In the genomic region with DNA sequence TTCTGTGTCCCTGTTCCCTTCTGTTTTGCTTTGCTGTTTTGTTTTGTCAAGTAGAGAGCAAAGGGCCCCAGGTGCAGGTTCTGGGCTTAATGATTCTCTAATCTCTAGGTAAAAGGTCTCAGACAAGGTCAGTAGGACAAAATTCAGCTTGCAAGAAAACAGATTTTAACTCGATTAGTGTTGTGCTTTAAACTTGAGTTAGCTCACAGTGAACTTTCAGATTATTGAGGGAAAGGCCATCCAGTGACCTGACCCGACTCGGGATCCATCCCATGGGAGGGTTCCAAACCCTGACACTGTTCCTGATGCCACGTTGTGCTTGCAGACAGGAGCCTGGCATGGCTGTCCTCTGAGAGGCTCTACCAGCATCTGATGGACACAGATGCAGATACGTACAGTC, we compare ENCODE assay signal across 20 mouse cellular contexts.
DNase-seq lines count a peak whose midpoint lies in the region; ATAC-seq and TF ChIP-seq lines count a peak whose summit lies in the region.
"Had no signal": no experiment of that assay in that cellular context is flagged by ENCODE, and none has a peak within 500 bp of the region (broad histone marks: within the 10 kb centered on the region; RNA-seq: fewer than 3 reads in every experiment).

No protein-coding gene starts in this region.

- no peak for TF ChIP-seq CTCF in liver, postnatal 0 days (IDR thresholded peaks at IDR 0.05; ENCODE audit: low read depth)

- ATAC-seq in intestine, embryonic 16.5 days: peak; percentile 50
- no peak; the same call in 1 of the 2 replicates for ATAC-seq in intestine, embryonic 15.5 days
- ATAC-seq in liver, postnatal 0 days: peak; percentile 87
- no peak for ATAC-seq in erythroblast, adult 5-6 weeks (replicated peaks; ENCODE audit: low FRiP score, poor library complexity, severe bottlenecking)
- ATAC-seq in forebrain, embryonic 14.5 days: no peak
- ATAC-seq: activated CD4-positive, CD25-positive, alpha-beta regulatory T cell, adult 4 months; forebrain, embryonic 16.5 days had no signal

- no peak overlapping the region for H3K4me2 ChIP-seq in intestine, embryonic 16.5 days (ENCODE audit: low read depth, low read length)
- H3K4me2 ChIP-seq in intestine, embryonic 15.5 days (replicated peaks): no peak overlapping the region
- no peak overlapping the region for H3K4me2 ChIP-seq in liver, postnatal 0 days (ENCODE audit: low read depth, low read length)
- no peak overlapping the region for H3K4me2 ChIP-seq in forebrain, embryonic 14.5 days (ENCODE audit: low read length)
- H3K4me2 ChIP-seq: embryonic facial prominence, embryonic 13.5 days; heart, embryonic 11.5 days; midbrain, embryonic 13.5 days; neural tube, embryonic 12.5 days had no signal

- no peak overlapping the region for H3K9ac ChIP-seq in intestine, embryonic 16.5 days (ENCODE audit: low read depth, low read length)
- H3K9ac ChIP-seq in intestine, embryonic 15.5 days: no peak overlapping the region
- peak overlapping the region; percentile 50 for H3K9ac ChIP-seq in liver, postnatal 0 days (replicated peaks)
- no peak overlapping the region for H3K9ac ChIP-seq in forebrain, embryonic 14.5 days (ENCODE audit: low read length)
- H3K9ac ChIP-seq: embryonic facial prominence, embryonic 13.5 days; midbrain, embryonic 13.5 days; neural tube, embryonic 12.5 days had no signal

- H3K9me3 ChIP-seq in intestine, embryonic 16.5 days (ENCODE audit: control insufficient read depth, low read length): no peaks in the 10 kb centered on the region
- no peaks in the 10 kb centered on the region for H3K9me3 ChIP-seq in intestine, embryonic 15.5 days
- H3K9me3 ChIP-seq in liver, postnatal 0 days (ENCODE audit: low read length): no peaks in the 10 kb centered on the region
- H3K9me3 ChIP-seq in forebrain, embryonic 14.5 days (replicated peaks; ENCODE audit: control insufficient read depth, low read length): no peaks in the 10 kb centered on the region
- H3K9me3 ChIP-seq: embryonic facial prominence, embryonic 13.5 days; G1E; midbrain, embryonic 13.5 days; neural tube, embryonic 12.5 days had no signal

- no peaks in the 10 kb centered on the region for H3K27me3 ChIP-seq in intestine, embryonic 16.5 days (replicated peaks; ENCODE audit: control insufficient read depth, insufficient read depth, low read length)
- H3K27me3 ChIP-seq in intestine, embryonic 15.5 days (replicated peaks): no peaks in the 10 kb centered on the region
- no peaks in the 10 kb centered on the region for H3K27me3 ChIP-seq in liver, postnatal 0 days (ENCODE audit: insufficient read depth, low read length)
- H3K27me3 ChIP-seq in forebrain, embryonic 14.5 days (replicated peaks; ENCODE audit: control insufficient read depth, insufficient read depth, low read length): no peaks in the 10 kb centered on the region
- H3K27me3 ChIP-seq: embryonic facial prominence, embryonic 13.5 days; midbrain, embryonic 13.5 days; neural tube, embryonic 12.5 days had no signal

- peak; percentile 90 for DNase-seq in kidney, adult 9 months
- DNase-seq in kidney, postnatal 36 days: peak; percentile 57 to 85
- DNase-seq in liver, postnatal 0 days: peak; percentile 44
- no peak for DNase-seq in cerebellum, postnatal 4 days (ENCODE audit: low spot score in 2 of 2)
- DNase-seq in forebrain, embryonic 14.5 days (ENCODE audit: low spot score): no peak
- DNase-seq: cerebellum, adult 9-10 months; heart, postnatal 10 days; lung, adult 18-20 months; lung, postnatal 14 days; thymus, postnatal 4 days had no signal

- H3K4me1 ChIP-seq in intestine, embryonic 16.5 days (ENCODE audit: control insufficient read depth, insufficient read depth, low read length): no peaks in the 10 kb centered on the region
- no peaks in the 10 kb centered on the region for H3K4me1 ChIP-seq in intestine, embryonic 15.5 days (replicated peaks)
- peaks cover 2% of the 10 kb centered on the region; the same call in 1 of the 2 replicates for H3K4me1 ChIP-seq in liver, postnatal 0 days (ENCODE audit: insufficient read depth)
- no peaks in the 10 kb centered on the region for H3K4me1 ChIP-seq in forebrain, embryonic 14.5 days (ENCODE audit: control insufficient read depth, insufficient read depth, low read length)
- H3K4me1 ChIP-seq: embryonic facial prominence, embryonic 13.5 days; midbrain, embryonic 13.5 days; neural tube, embryonic 12.5 days had no signal

- TF ChIP-seq EP300 in liver, postnatal 0 days (IDR thresholded peaks at IDR 0.05; ENCODE audit: low read depth): peak; percentile 78

- no peaks in the 10 kb centered on the region for H3K36me3 ChIP-seq in intestine, embryonic 16.5 days (ENCODE audit: control insufficient read depth, insufficient read depth, low read length)
- H3K36me3 ChIP-seq in intestine, embryonic 15.5 days: no peaks in the 10 kb centered on the region
- H3K36me3 ChIP-seq in liver, postnatal 0 days (replicated peaks; ENCODE audit: insufficient read depth, low read length): no peaks in the 10 kb centered on the region
- H3K36me3 ChIP-seq in forebrain, embryonic 14.5 days (ENCODE audit: control insufficient read depth, insufficient read depth, low read length): no peaks in the 10 kb centered on the region
- H3K36me3 ChIP-seq: embryonic facial prominence, embryonic 13.5 days; G1E; midbrain, embryonic 13.5 days; neural tube, embryonic 12.5 days had no signal

- H3K27ac ChIP-seq in intestine, embryonic 16.5 days (ENCODE audit: low read length): no peak overlapping the region
- no peak overlapping the region for H3K27ac ChIP-seq in intestine, embryonic 15.5 days
- H3K27ac ChIP-seq in liver, postnatal 0 days (ENCODE audit: low read depth): peak overlapping the region; percentile 95
- no peak overlapping the region for H3K27ac ChIP-seq in forebrain, embryonic 14.5 days (ENCODE audit: low read depth, low read length)
- H3K27ac ChIP-seq: embryonic facial prominence, embryonic 13.5 days; midbrain, embryonic 13.5 days; neural tube, embryonic 12.5 days had no signal

- H3K4me3 ChIP-seq in intestine, embryonic 16.5 days (ENCODE audit: low read length): no peak overlapping the region
- H3K4me3 ChIP-seq in intestine, embryonic 15.5 days (replicated peaks): no peak overlapping the region
- no peak overlapping the region for H3K4me3 ChIP-seq in liver, postnatal 0 days (ENCODE audit: low read depth, low read length)
- H3K4me3 ChIP-seq in forebrain, embryonic 14.5 days (ENCODE audit: low read depth, low read length): no peak overlapping the region
- H3K4me3 ChIP-seq: embryonic facial prominence, embryonic 13.5 days; midbrain, embryonic 13.5 days; neural tube, embryonic 12.5 days had no signal

- WGBS in intestine, embryonic 16.5 days: 70% methylated on average over 5 of the region's 5 CpGs
- 75% methylated on average over 5 of the region's 5 CpGs for WGBS in intestine, embryonic 15.5 days
- WGBS in liver, postnatal 0 days (ENCODE audit: insufficient replicate concordance): 54% methylated on average over 5 of the region's 5 CpGs
- WGBS in forebrain, embryonic 14.5 days: 88% methylated on average over 5 of the region's 5 CpGs

Comparison
In these comparisons a context has a peak if more than half of its experiments do, and no peak if none do; other contexts are left out.
1. ATAC-seq: peak in intestine, embryonic 16.5 days (single experiment) and liver, postnatal 0 days (single experiment); none in intestine, embryonic 15.5 days (single experiment), erythroblast, adult 5-6 weeks (single experiment) and forebrain, embryonic 14.5 days (single experiment).
2. DNase-seq: peak in kidney, adult 9 months (single experiment), kidney, postnatal 36 days (2 of 2) and liver, postnatal 0 days (single experiment); none in cerebellum, postnatal 4 days (0 of 2) and forebrain, embryonic 14.5 days (single experiment).